Mouse (Mus musculus) stomach, embryonic 14.5 days (tissue): ENCODE measurements around the gene Gtf3c4. TPM values are rescaled to one million over a fixed set of nuclear protein-coding genes. Genes with fewer than 3 reads are reported as not detected.

Source experiments
- ATAC-seq: fragments of 200-750 bp; cut with Nextera tagmentation; 2 replicates; pipeline ENCODE4 v1.8.0; 2017; ENCODE audit warnings: low read depth, moderate TSS enrichment; ENCODE audit not compliant: insufficient number of reproducible peaks, insufficient read depth, low FRiP score
- H3K27ac ChIP-seq: fragments of 300-500 bp; sonication (generic); 2 replicates; pipeline ENCODE4 v1.5.1; 2014; ENCODE audit warnings: mild to moderate bottlenecking, low read length, moderate library complexity, mixed read lengths
- H3K27me3 ChIP-seq: fragments of 300-500 bp; sonication (generic); 2 replicates; pipeline ENCODE4 v1.6.1; 2014; ENCODE audit warnings: low read length, control low read depth, mixed read lengths; ENCODE audit not compliant: control insufficient read depth, insufficient read depth
- H3K36me3 ChIP-seq: fragments of 300-500 bp; sonication (generic); 2 replicates; pipeline ENCODE4 v1.6.1; 2014; ENCODE audit warnings: mild to moderate bottlenecking, control low read depth, low read length, moderate library complexity, mixed read lengths; ENCODE audit not compliant: control insufficient read depth, insufficient read depth
- H3K4me1 ChIP-seq: fragments of 300-500 bp; sonication (generic); 2 replicates; pipeline ENCODE4 v1.6.1; 2014; ENCODE audit warnings: low read length, control low read depth, mixed read lengths; ENCODE audit not compliant: control insufficient read depth, insufficient read depth
- H3K4me2 ChIP-seq: fragments of 300-500 bp; sonication (generic); replicated peaks from 2 replicates; pipeline ENCODE4 v1.6.1; 2014; ENCODE audit warnings: low read depth, low read length, control low read depth
- H3K4me3 ChIP-seq: fragments of 300-500 bp; sonication (generic); 2 replicates; pipeline ENCODE4 v1.5.1; 2014; ENCODE audit warnings: low read depth, low read length, control low read depth
- H3K9ac ChIP-seq: fragments of 300-500 bp; sonication (generic); replicated peaks from 2 replicates; pipeline ENCODE4 v1.6.1; 2014; ENCODE audit warnings: low read depth, mild to moderate bottlenecking, control low read depth, low read length, moderate library complexity, mixed read lengths
- H3K9me3 ChIP-seq: fragments of 300-500 bp; sonication (generic); 2 replicates; pipeline ENCODE4 v1.6.1; 2016; ENCODE audit warnings: low read depth, low read length, control low read depth; ENCODE audit not compliant: control insufficient read depth
- WGBS: fragments of 180-500 bp; shearing (Covaris S2); extraction: QIAGEN DNeasy Blood & Tissue Kit; methylation state at CpG from one replicate; pipeline ENCODE4 v1.1.7; 2014; 5-methylcytosine and 5-hydroxymethylcytosine counted together
- polyA plus RNA-seq: library from polyadenylated mRNA; unstranded; fragments of >200 nt; fragmentation: Nextera tagmentation; extraction: Ambion mirVana; gene quantifications from 2 replicates; pipeline ENCODE4 v1.2.1, GENCODE M21; 2014

Gtf3c4 gene
- polyA plus RNA-seq, 1 experiment from 2014 or later: 23.3 TPM

DNA sequence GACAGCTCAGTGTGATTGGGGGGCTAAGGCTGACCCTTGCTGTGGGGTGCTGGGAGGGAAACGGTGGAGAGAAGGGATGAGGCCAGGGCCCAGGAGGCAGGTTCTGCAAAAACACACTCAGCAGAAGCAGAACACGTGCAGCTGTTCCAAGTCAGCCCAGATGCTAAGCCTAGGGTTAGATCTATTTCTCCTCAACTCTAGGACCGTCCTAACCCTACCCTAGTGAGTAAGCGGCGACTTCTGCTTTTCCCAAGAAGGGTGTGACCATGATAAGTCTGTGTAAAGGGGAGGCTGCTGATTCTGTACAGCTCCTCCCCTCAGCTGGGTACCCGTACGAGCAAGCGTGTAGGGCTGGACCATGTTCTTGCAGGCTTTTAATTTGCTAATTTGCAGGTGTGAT is 43.9 kb downstream of the Gtf3c4 start:
- Histone ChIP-seq H3K9ac (no peak overlapping the region), H3K4me2 (no peak overlapping the region), H3K9me3 (no peaks in the 10 kb centered on the region), H3K27me3 (no peaks in the 10 kb centered on the region), H3K4me3 (no peak overlapping the region), H3K36me3 (no peaks in the 10 kb centered on the region), H3K27ac (no peak overlapping the region), H3K4me1 (0 out of 2 replicates have a peak, but pooled peaks cover 3% of the 10 kb centered on the region)
- no peak for ATAC-seq
- WGBS: 60% methylated on average over 8 of the region's 8 CpGs

DNA sequence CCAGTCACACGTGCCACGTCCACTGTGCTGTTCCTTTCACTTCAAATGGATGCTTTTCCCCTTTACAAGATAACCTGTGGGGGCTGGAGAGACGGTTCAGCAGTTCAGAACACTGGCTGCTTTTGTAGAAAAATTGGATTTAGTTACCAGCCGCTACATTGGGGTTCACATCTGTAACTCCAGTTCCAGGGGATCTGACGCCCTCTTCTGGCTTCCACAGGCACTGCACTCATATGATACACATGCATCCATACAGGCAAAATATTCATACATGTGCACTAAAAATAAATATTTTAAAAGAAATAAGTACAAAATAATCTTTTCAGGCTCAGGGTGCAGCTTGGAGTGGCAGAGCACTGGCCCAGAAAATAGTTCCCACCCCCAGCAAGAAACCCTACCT is 45.5 kb downstream of the Gtf3c4 start:
- ATAC-seq: no peak
- Histone ChIP-seq H3K9me3 (no peaks in the 10 kb centered on the region), H3K4me1 (0 out of 2 replicates have a peak, but pooled peaks cover 3% of the 10 kb centered on the region), H3K36me3 (no peaks in the 10 kb centered on the region), H3K9ac (no peak overlapping the region), H3K27ac (no peak overlapping the region), H3K4me3 (no peak overlapping the region), H3K4me2 (no peak overlapping the region), H3K27me3 (no peaks in the 10 kb centered on the region)
- 77% methylated on average over 5 of the region's 5 CpGs for WGBS

DNA sequence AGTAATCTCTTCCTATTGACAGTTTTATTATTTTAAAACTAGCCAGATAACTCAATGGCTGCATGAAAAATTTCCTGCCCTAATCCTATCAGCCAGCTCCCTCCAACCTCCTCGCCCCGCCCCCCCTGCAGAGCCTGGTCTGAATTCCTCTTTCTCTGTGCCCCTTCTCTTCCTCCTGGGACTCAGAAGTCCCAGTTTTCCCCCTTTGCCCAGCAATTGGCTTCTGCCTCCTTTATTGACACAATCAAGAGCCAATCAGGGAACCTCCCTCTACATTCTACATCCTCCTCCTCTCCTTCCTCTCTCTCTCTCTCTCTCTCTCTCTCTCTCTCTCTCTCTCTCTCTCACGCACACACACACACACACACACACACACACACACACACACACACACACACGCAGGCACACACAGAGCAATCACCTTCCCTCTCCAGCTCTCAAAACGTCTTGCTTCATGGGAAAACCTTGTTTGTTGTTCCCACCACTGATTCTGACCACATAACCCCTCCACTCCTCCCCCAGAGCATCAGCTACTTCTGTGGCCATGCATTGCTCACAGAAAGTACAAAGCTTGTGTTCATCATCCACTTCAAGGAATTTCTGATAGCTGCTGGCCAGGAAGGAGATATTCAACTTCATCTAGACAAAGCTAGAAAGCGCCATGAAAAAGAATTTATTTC is 47.1 kb downstream of the Gtf3c4 start:
- Histone ChIP-seq H3K4me3 (no peak overlapping the region), H3K4me2 (peak overlapping the region; percentile 37), H3K9ac (no peak overlapping the region), H3K4me1 (no peaks in the 10 kb centered on the region), H3K9me3 (no peaks in the 10 kb centered on the region), H3K27me3 (no peaks in the 10 kb centered on the region), H3K36me3 (no peaks in the 10 kb centered on the region), H3K27ac (0 out of 2 replicates have a peak overlapping the region, but pooled peaks have one; percentile 55)
- 25% methylated on average over 5 of the region's 6 CpGs for WGBS
- ATAC-seq: peak; percentile 89

DNA sequence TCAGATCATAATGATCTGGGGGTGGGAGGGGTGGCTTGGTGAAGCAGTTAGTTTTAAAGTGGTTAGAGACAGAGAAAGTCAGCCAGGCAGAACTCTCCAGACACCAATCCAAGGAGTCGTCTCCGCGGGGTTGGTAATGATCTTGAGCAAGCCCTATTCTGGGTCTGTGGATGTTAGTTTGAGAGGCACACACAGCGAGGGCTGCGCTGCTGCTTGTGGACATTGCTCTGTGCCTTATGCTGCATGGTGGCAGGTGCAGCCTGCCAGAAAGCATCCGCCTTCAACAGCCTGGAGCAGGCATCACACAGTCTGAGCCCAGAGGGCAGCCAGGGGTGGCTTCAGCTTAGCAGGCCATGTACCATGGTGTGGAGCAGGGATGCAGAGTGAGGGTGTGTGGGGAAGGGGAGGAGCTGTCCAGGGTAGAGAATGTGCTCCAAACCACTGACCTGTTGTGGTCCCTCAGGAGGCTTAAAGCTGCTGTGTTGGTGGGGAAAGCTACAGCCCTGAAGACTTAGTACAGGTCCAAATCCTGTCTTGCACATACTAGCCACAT is 53.0 kb downstream of the Gtf3c4 start:
- Histone ChIP-seq H3K27ac (no peak overlapping the region), H3K4me3 (no peak overlapping the region), H3K4me1 (no peaks in the 10 kb centered on the region), H3K27me3 (no peaks in the 10 kb centered on the region), H3K9me3 (no peaks in the 10 kb centered on the region), H3K4me2 (no peak overlapping the region), H3K9ac (no peak overlapping the region), H3K36me3 (no peaks in the 10 kb centered on the region)
- no peak for ATAC-seq
- 78% methylated on average over 6 of the region's 6 CpGs for WGBS

DNA sequence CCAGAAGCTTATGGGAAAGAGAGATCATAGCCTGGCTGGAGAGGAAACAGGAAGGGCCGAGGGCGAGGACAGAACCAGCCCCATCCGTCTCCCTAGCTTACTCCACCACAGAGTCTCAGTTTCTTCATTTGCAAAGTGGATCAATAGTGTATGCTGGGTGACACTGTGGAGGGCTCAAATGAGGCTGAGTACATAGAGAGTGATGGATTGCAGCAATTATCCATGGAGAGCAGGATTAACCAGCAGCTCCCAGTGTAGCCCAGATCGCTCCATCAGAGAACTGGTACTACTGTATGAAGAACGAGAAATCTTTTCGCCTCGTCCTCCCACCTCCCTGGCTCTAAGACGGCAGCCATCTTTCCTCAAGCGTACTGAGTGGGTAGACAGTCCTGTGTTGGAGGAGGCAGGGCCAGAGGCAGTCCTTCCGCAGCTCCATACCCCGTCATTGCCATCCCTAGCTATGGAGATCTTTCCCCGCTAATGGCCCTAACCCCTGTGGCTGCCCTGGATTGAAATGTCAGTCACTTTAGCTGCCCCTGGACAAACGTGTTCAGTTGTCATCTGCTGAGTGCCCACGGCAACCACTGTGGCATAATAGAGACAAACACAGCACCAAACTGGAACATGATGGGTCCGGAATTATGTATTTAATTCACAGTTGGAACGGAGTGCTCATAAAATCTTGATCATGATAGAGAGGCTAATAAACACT is 53.6 kb downstream of the Gtf3c4 start:
- no peaks in the 10 kb centered on the region for H3K27me3 ChIP-seq
- H3K36me3 ChIP-seq: no peaks in the 10 kb centered on the region
- H3K4me1 ChIP-seq: no peaks in the 10 kb centered on the region
- no peak overlapping the region for H3K4me2 ChIP-seq
- no peaks in the 10 kb centered on the region for H3K9me3 ChIP-seq
- ATAC-seq: no peak
- no peak overlapping the region for H3K27ac ChIP-seq
- WGBS: 72% methylated on average over 16 of the region's 16 CpGs
- H3K4me3 ChIP-seq: no peak overlapping the region
- no peak overlapping the region for H3K9ac ChIP-seq

DNA sequence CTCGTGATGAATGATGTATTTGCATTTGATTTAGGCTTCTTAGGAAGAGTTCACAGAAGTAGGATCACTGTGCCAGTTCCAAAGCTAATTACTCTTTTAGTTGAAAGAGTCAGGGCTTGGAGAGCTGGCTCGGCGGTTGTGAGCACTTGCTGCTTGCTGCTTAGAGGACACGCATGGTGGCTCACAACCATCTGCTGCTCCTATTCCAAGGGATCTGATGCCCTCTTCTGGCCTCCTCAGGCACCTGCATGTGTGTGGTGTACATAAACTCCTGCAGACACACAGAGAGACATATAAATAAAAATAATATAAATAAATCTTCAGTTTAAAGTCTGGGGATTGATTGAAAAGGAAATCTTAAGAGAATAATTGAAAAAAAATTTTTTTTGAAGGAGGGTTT is 58.9 kb downstream of the Gtf3c4 start:
- 84% methylated on average over 4 of the region's 4 CpGs for WGBS
- Histone ChIP-seq H3K4me1 (no peaks in the 10 kb centered on the region), H3K36me3 (no peaks in the 10 kb centered on the region), H3K4me3 (no peak overlapping the region), H3K9me3 (no peaks in the 10 kb centered on the region), H3K27ac (no peak overlapping the region), H3K9ac (no peak overlapping the region), H3K27me3 (no peaks in the 10 kb centered on the region), H3K4me2 (no peak overlapping the region)
- ATAC-seq: no peak

DNA sequence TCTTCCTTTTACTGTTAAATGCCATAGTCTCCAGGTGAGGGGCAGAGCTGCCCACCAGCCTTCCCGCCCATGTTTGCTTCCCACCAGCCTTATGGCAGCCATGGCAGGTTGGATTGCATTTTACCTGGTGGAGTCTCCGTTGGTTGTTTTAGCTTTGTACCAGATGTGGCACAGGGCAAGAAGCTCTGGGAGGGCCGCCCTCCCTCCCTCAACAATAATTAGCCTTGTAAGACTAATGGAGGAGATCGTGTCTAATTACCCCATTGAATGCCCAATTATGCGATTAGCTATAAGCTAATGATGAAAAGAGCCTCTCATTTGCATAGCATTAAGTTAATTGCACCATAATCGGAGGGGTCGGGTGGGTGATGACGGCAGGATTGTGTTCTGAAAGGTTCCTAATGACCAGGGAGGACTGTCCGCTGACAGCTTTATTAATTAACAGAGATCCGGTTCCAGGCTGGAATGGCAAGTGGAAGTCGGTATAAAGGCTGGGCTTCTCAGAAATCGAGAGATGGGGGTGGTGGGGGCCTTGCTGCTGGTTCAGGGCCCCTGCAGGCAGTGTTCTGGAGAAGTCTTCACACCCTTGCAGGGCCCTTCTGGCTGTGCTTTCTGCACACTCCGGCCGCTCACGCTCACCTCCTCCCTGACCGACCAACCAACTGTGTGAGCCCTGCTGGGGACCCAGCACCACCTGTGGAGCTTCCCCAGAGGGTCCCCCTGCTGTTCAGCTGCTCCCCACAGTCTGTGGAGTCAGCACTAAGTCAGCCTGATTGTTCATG is 60.0 kb downstream of the Gtf3c4 start:
- Histone ChIP-seq H3K9ac (no peak overlapping the region), H3K4me3 (no peak overlapping the region), H3K36me3 (no peaks in the 10 kb centered on the region), H3K27me3 (no peaks in the 10 kb centered on the region), H3K4me2 (no peak overlapping the region), H3K9me3 (no peaks in the 10 kb centered on the region), H3K4me1 (no peaks in the 10 kb centered on the region), H3K27ac (no peak overlapping the region)
- ATAC-seq: no peak
- WGBS: 63% methylated on average over 16 of the region's 16 CpGs

DNA sequence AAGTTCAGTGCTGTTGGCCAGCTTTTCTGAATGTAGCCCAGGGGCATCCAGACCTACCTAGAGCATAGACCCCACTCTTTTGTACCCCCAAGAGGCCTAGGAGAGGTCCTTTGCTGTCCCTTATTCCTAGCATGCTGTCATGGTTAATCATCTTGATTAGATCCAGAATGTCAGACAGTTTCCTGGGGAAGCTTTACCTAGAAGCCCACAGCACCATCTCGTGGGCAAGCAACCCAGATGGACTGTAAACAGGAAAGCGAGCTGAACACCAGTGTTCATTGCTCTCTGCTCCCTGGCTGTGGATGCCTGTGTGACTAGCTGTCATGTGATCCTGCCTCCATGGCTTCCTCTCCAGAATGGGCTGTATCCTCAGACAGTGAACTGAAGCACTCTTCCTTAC is 63.4 kb downstream of the Gtf3c4 start:
- 67% methylated on average over 2 of the region's 2 CpGs for WGBS
- Histone ChIP-seq H3K36me3 (no peaks in the 10 kb centered on the region), H3K4me1 (no peaks in the 10 kb centered on the region), H3K4me2 (no peak overlapping the region), H3K9me3 (no peaks in the 10 kb centered on the region), H3K9ac (no peak overlapping the region), H3K27ac (no peak overlapping the region), H3K27me3 (no peaks in the 10 kb centered on the region), H3K4me3 (no peak overlapping the region)
- ATAC-seq: no peak
